8 mouse cellular contexts compared by ENCODE assay signal in the genomic region with DNA sequence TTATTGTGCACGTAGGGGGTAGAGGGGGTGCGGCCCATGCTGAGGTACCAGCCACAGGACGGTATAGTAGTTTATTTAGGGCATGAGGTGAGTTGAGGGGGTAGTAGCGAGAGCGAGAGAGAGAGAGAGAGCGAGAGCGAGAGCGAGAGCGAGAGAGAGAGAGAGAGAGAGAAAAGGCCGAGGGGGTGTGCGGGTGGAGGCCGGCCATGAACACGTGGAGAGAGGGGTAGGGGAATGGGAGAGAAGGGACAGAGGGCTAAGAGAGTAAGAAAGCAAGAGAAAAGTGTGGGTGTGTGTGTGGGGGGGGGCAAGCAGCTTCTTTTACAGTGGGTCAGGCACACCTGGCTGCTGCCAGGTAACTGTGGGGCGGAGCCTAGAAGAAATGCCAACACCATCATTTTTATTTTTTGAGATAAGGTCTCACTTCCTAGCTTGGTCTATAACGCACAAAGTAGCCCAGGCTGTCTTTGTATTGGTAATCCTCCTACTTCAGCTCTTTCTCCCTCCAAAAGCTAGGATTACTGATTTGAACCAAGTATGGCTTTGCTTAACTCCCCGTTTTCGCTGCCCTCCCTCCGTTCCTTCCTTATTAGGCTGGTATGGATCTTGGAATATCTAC. TPM values are rescaled to one million over a fixed set of nuclear protein-coding genes. Genes with fewer than 3 reads are reported as not detected.
DNase-seq lines count a peak whose midpoint lies in the region; ATAC-seq and TF ChIP-seq lines count a peak whose summit lies in the region.

No protein-coding gene starts in this region.

- ATAC-seq in lung, embryonic 14.5 days (ENCODE audit: insufficient read depth): no peak; the same call in 1 of the 2 replicates
- peak; percentile 17 for ATAC-seq in intestine, postnatal 0 days
- no peak for ATAC-seq in neural tube, embryonic 14.5 days (ENCODE audit: low read depth)

- H3K27ac ChIP-seq in lung, embryonic 14.5 days (ENCODE audit: low read depth): peak overlapping the region; percentile 87
- H3K27ac ChIP-seq in embryonic fibroblast, embryonic 13.5 days (ENCODE audit: insufficient read depth, low read length): peak overlapping the region; percentile 65
- peak overlapping the region; percentile 70 for H3K27ac ChIP-seq in intestine, postnatal 0 days (ENCODE audit: low read depth, low read length)
- no peak overlapping the region for H3K27ac ChIP-seq in neural tube, embryonic 14.5 days (ENCODE audit: low read depth, low read length)

- H3K4me1 ChIP-seq in lung, embryonic 14.5 days (ENCODE audit: insufficient read depth): peaks cover 15% of the 10 kb centered on the region
- no peaks in the 10 kb centered on the region; the same call in 1 of the 2 replicates for H3K4me1 ChIP-seq in embryonic fibroblast, embryonic 13.5 days (ENCODE audit: control insufficient read depth, insufficient read depth, low read length)
- peaks cover 21% of the 10 kb centered on the region; the same call in 1 of the 2 replicates for H3K4me1 ChIP-seq in intestine, postnatal 0 days (replicated peaks; ENCODE audit: control insufficient read depth, insufficient read depth, low read length)
- H3K4me1 ChIP-seq in neural tube, embryonic 14.5 days (ENCODE audit: control insufficient read depth, insufficient read depth, low read length): peaks cover 22% of the 10 kb centered on the region

- H3K4me3 ChIP-seq in lung, embryonic 14.5 days (ENCODE audit: low read depth, low read length): peak overlapping the region; percentile 83
- H3K4me3 ChIP-seq in embryonic fibroblast, embryonic 13.5 days (ENCODE audit: insufficient read depth, low read length): peak overlapping the region; percentile 38
- H3K4me3 ChIP-seq in intestine, postnatal 0 days (ENCODE audit: low read depth, low read length): peak overlapping the region; percentile 85
- peak overlapping the region; percentile 71; the same call in 1 of the 2 replicates for H3K4me3 ChIP-seq in neural tube, embryonic 14.5 days (ENCODE audit: low read depth, low read length)

- H3K9ac ChIP-seq in lung, embryonic 14.5 days: peak overlapping the region; percentile 41
- peak overlapping the region; percentile 40 for H3K9ac ChIP-seq in intestine, postnatal 0 days (ENCODE audit: low read depth, low read length)
- no peak overlapping the region for H3K9ac ChIP-seq in neural tube, embryonic 14.5 days (replicated peaks; ENCODE audit: low read depth, low read length)

- peak; percentile 32 for DNase-seq in lung, embryonic 14.5 days
- no peak for DNase-seq in lung, postnatal 14 days
- no peak for DNase-seq in ovary, adult 18-20 months (ENCODE audit: low spot score)
- no peak for DNase-seq in right cerebral cortex, adult 2 months (ENCODE audit: low spot score in 2 of 2)
- DNase-seq in layer of hippocampus, adult 9-11 months: no peak

- no peaks in the 10 kb centered on the region for H3K27me3 ChIP-seq in lung, embryonic 14.5 days (ENCODE audit: insufficient read depth, low read length)
- no peaks in the 10 kb centered on the region for H3K27me3 ChIP-seq in intestine, postnatal 0 days (replicated peaks; ENCODE audit: control insufficient read depth, insufficient read depth, low read length)
- H3K27me3 ChIP-seq in neural tube, embryonic 14.5 days (ENCODE audit: control insufficient read depth, insufficient read depth, low read length): no peaks in the 10 kb centered on the region

- no peaks in the 10 kb centered on the region for H3K9me3 ChIP-seq in lung, embryonic 14.5 days (ENCODE audit: low read depth, low read length)
- H3K9me3 ChIP-seq in intestine, postnatal 0 days (ENCODE audit: control insufficient read depth): no peaks in the 10 kb centered on the region
- H3K9me3 ChIP-seq in neural tube, embryonic 14.5 days (ENCODE audit: control insufficient read depth, low read length): no peaks in the 10 kb centered on the region

- TF ChIP-seq POLR2A in embryonic fibroblast, embryonic 13.5 days (IDR thresholded peaks at IDR 0.05; ENCODE audit: low read depth, low read length): no peak

- WGBS in lung, embryonic 14.5 days: 33% methylated on average over 18 of the region's 18 CpGs
- 30% methylated on average over 18 of the region's 18 CpGs for WGBS in intestine, postnatal 0 days
- whole genome bisulfite sequencing in neural tube, embryonic 14.5 days: 39% methylated on average over 18 of the region's 18 CpGs

- no peak for TF ChIP-seq CTCF in lung, embryonic 14.5 days (IDR thresholded peaks at IDR 0.05; ENCODE audit: low read depth)
- TF ChIP-seq CTCF in embryonic fibroblast, embryonic 13.5 days (IDR thresholded peaks at IDR 0.05; ENCODE audit: borderline replicate concordance, insufficient read depth, low read length): no peak
- TF ChIP-seq CTCF in intestine, postnatal 0 days (IDR thresholded peaks at IDR 0.05; ENCODE audit: low read depth): no peak

- peak overlapping the region; percentile 95 for H3K4me2 ChIP-seq in lung, embryonic 14.5 days
- H3K4me2 ChIP-seq in intestine, postnatal 0 days (replicated peaks; ENCODE audit: low read depth): peak overlapping the region; percentile 94
- peak overlapping the region; percentile 94 for H3K4me2 ChIP-seq in neural tube, embryonic 14.5 days (ENCODE audit: low read depth, low read length)

- peaks cover 11% of the 10 kb centered on the region for H3K36me3 ChIP-seq in lung, embryonic 14.5 days (ENCODE audit: insufficient read depth)
- H3K36me3 ChIP-seq in intestine, postnatal 0 days (ENCODE audit: control insufficient read depth, insufficient read depth): no peaks in the 10 kb centered on the region
- H3K36me3 ChIP-seq in neural tube, embryonic 14.5 days (ENCODE audit: control insufficient read depth, insufficient read depth, low read length): no peaks in the 10 kb centered on the region

RNA-seq across cellular contexts. Expression of gene H2afj, which starts 0.5 kb away (rescaled TPM):
- polyA plus RNA-seq in lung, embryonic 14.5 days (2014; fragmentation: Nextera tagmentation; extraction: Ambion mirVana): 106 and 108 TPM in 2 replicates
- polyA plus RNA-seq in embryonic fibroblast, embryonic 13.5 days (2011; ENCODE audit: insufficient read length, low read depth, missing spikeins): 31.3 and 46.4 TPM in 2 replicates
- polyA plus RNA-seq in intestine, postnatal 0 days (2015; fragmentation: Nextera tagmentation; extraction: Ambion mirVana): 231 and 241 TPM in 2 replicates
- polyA plus RNA-seq in neural tube, embryonic 14.5 days (2014; fragmentation: Nextera tagmentation; extraction: Ambion mirVana): 92.1 and 103 TPM in 2 replicates

RNA-seq across cellular contexts. Expression of gene Hist4h4, which starts 3.3 kb away (rescaled TPM):
- polyA plus RNA-seq in lung, embryonic 14.5 days (2014; fragmentation: Nextera tagmentation; extraction: Ambion mirVana): 1.7 and 2.1 TPM in 2 replicates
- 0.28 and 0.72 TPM in 2 replicates for polyA plus RNA-seq in embryonic fibroblast, embryonic 13.5 days (2011; ENCODE audit: insufficient read length, low read depth, missing spikeins)
- 0.46 and 0.76 TPM in 2 replicates for polyA plus RNA-seq in intestine, postnatal 0 days (2015; fragmentation: Nextera tagmentation; extraction: Ambion mirVana)
- polyA plus RNA-seq in neural tube, embryonic 14.5 days (2014; fragmentation: Nextera tagmentation; extraction: Ambion mirVana): 0.50 and 0.56 TPM in 2 replicates

RNA-seq across cellular contexts. Expression of gene BC049715, which starts 19.9 kb away (rescaled TPM):
- 1.5 and 1.9 TPM in 2 replicates for polyA plus RNA-seq in lung, embryonic 14.5 days (2014; fragmentation: Nextera tagmentation; extraction: Ambion mirVana)
- 0.63 and 1.4 TPM in 2 replicates for polyA plus RNA-seq in embryonic fibroblast, embryonic 13.5 days (2011; ENCODE audit: insufficient read length, low read depth, missing spikeins)
- polyA plus RNA-seq in intestine, postnatal 0 days (2015; fragmentation: Nextera tagmentation; extraction: Ambion mirVana): 0.47 and 1.8 TPM in 2 replicates
- polyA plus RNA-seq in neural tube, embryonic 14.5 days (2014; fragmentation: Nextera tagmentation; extraction: Ambion mirVana): 1.1 and 1.8 TPM in 2 replicates

RNA-seq across cellular contexts. Expression of gene Wbp11, which starts 20.5 kb away (rescaled TPM):
- polyA plus RNA-seq in lung, embryonic 14.5 days (2014; fragmentation: Nextera tagmentation; extraction: Ambion mirVana): 130 and 134 TPM in 2 replicates
- 68.5 and 85.3 TPM in 2 replicates for polyA plus RNA-seq in embryonic fibroblast, embryonic 13.5 days (2011; ENCODE audit: insufficient read length, low read depth, missing spikeins)
- 41.4 and 45.2 TPM in 2 replicates for polyA plus RNA-seq in intestine, postnatal 0 days (2015; fragmentation: Nextera tagmentation; extraction: Ambion mirVana)
- polyA plus RNA-seq in neural tube, embryonic 14.5 days (2014; fragmentation: Nextera tagmentation; extraction: Ambion mirVana): 72.3 and 80.2 TPM in 2 replicates

RNA-seq across cellular contexts. Expression of gene Gucy2c, which starts 25.9 kb away (rescaled TPM):
- polyA plus RNA-seq in lung, embryonic 14.5 days (2014; fragmentation: Nextera tagmentation; extraction: Ambion mirVana): 0.08 and 0.14 TPM in 2 replicates
- polyA plus RNA-seq in embryonic fibroblast, embryonic 13.5 days (2011; ENCODE audit: insufficient read length, low read depth, missing spikeins): not detected in 2 replicates
- 78.4 and 90.9 TPM in 2 replicates for polyA plus RNA-seq in intestine, postnatal 0 days (2015; fragmentation: Nextera tagmentation; extraction: Ambion mirVana)
- 0.31 TPM in 1 of 2 replicates, not detected in the other for polyA plus RNA-seq in neural tube, embryonic 14.5 days (2014; fragmentation: Nextera tagmentation; extraction: Ambion mirVana)
